Mouse (Mus musculus) embryonic fibroblast, embryonic 13.5 days (primary cell): Measurements from ENCODE around the gene Amotl2.
A peak's percentile ranks its signal among the peaks of the same experiment; 100 is the strongest.

ENCODE experiments used
- CTCF ChIP-seq: IDR thresholded peaks from 2 replicates; pipeline ENCODE4 v1.5.1; 2011; ENCODE audit warnings: mild to moderate bottlenecking, control low read depth, low read length, moderate library complexity, borderline replicate concordance; ENCODE audit not compliant: insufficient read depth
- POLR2A ChIP-seq: IDR thresholded peaks from 2 replicates; pipeline ENCODE4 v1.6.1; 2011; ENCODE audit warnings: low read depth, mild to moderate bottlenecking, control low read depth, low read length, moderate library complexity

GRCm38 (mm10) chr9:102733999-102734738 is 17.7 kb downstream of the Amotl2 start:
- TF ChIP-seq CTCF, result no peak
- peak; percentile 45; the same call in 1 of the 2 replicates for TF ChIP-seq POLR2A
